Mouse (Mus musculus) kidney, embryonic 15.5 days (tissue): ENCODE data around the gene Pla2g15. TPM values are rescaled to one million over a fixed set of nuclear protein-coding genes. Genes with fewer than 3 reads are reported as not detected.
A peak's percentile ranks its signal among the peaks of the same experiment; 100 is the strongest.

Experiments
- ATAC-seq: fragments of 200-750 bp; cut with Nextera tagmentation; replicated peaks from 2 replicates; pipeline ENCODE4 v1.8.0; 2017; ENCODE audit warnings: moderate TSS enrichment; ENCODE audit not compliant: low FRiP score
- H3K27ac ChIP-seq: fragments of 300-500 bp; sonication (generic); 2 replicates; pipeline ENCODE4 v1.5.1; 2015; ENCODE audit warnings: mild to moderate bottlenecking, inconsistent platforms
- H3K27me3 ChIP-seq: fragments of 300-500 bp; sonication (generic); 2 replicates; pipeline ENCODE4 v1.6.1; 2015; ENCODE audit warnings: inconsistent platforms
- H3K36me3 ChIP-seq: fragments of 300-500 bp; sonication (generic); 2 replicates; pipeline ENCODE4 v1.6.1; 2015; ENCODE audit warnings: inconsistent platforms
- H3K4me1 ChIP-seq: fragments of 300-500 bp; sonication (generic); 2 replicates; pipeline ENCODE4 v1.6.1; 2015; ENCODE audit warnings: inconsistent platforms
- H3K4me2 ChIP-seq: fragments of 300-500 bp; sonication (generic); 2 replicates; pipeline ENCODE4 v1.6.1; 2015; ENCODE audit warnings: moderate library complexity, mild to moderate bottlenecking, inconsistent platforms
- H3K4me3 ChIP-seq: fragments of 300-500 bp; sonication (generic); replicated peaks from 2 replicates; pipeline ENCODE4 v1.5.1; 2015; ENCODE audit warnings: mild to moderate bottlenecking, inconsistent platforms
- H3K9ac ChIP-seq: fragments of 300-500 bp; sonication (generic); 2 replicates; pipeline ENCODE4 v1.6.1; 2015; ENCODE audit warnings: mild to moderate bottlenecking, inconsistent platforms
- H3K9me3 ChIP-seq: fragments of 300-500 bp; sonication (generic); replicated peaks from 2 replicates; pipeline ENCODE4 v1.6.1; 2016; ENCODE audit warnings: inconsistent platforms
- WGBS: fragments of 180-500 bp; shearing (Covaris S2); methylation state at CpG from one replicate; pipeline ENCODE4 v1.1.7; 2015; ENCODE audit warnings: mixed read lengths; 5-methylcytosine and 5-hydroxymethylcytosine counted together
- polyA plus RNA-seq: library from polyadenylated mRNA; unstranded; fragments of >200 nt; fragmentation: Nextera tagmentation; extraction: Ambion mirVana; gene quantifications from 2 replicates; pipeline ENCODE4 v1.2.1, GENCODE M21; 2015

Gene Pla2g15
- polyA plus RNA-seq, 1 experiment from 2014 or later, result 13.9 TPM

GRCm38 (mm10) chr8:106127882-106128410, 22.3 kb upstream of the Pla2g15 start:
- H3K27ac ChIP-seq, result no peak overlapping the region
- H3K9me3 ChIP-seq, result no peaks in the 10 kb centered on the region
- H3K4me1 ChIP-seq, result no peaks in the 10 kb centered on the region
- H3K4me3 ChIP-seq, result no peak overlapping the region
- no peak overlapping the region for H3K4me2 ChIP-seq
- no peak overlapping the region for H3K9ac ChIP-seq
- WGBS, result 92% methylated on average over 10 of the region's 10 CpGs
- no peaks in the 10 kb centered on the region for H3K27me3 ChIP-seq
- H3K36me3 ChIP-seq, result peaks cover 81% of the 10 kb centered on the region
- ATAC-seq, result no peak

DNA sequence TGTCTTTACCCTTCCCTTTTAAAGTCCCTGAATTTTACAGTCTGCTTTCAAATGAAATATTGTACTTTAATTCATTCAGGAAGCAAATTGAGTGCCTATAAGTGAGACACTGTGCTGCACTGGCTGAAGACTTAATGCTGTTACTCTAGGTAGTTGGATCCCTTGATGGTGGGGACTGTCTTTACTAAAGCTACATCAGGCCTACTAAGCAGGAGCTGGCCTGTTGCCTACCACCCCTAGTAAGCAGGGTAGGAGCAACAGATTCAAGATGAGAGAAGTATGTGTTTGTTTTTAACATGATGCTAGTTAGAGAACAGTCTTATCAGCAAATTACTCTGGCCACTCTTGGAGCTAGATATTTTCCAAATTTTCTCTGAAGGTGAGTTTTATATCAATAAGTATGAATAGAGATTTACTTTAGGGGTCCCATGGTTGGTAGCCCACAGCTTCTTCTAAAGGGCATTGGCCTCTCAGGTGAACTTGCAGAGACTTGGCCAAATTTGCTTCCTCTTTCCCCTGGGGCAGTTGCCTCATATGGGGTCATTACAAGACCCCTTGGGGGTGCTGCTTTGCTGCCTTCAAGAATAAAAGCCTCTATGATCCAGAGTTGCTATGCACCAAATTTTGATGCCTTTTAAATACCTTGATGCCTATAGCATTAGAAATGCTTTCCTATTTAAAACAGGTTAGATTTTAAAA, 20.8 kb upstream of the Pla2g15 start:
- H3K9me3 ChIP-seq, result no peaks in the 10 kb centered on the region
- ATAC-seq, result no peak
- H3K36me3 ChIP-seq, result peaks cover 76% of the 10 kb centered on the region
- H3K4me2 ChIP-seq, result no peak overlapping the region
- peaks cover 10% of the 10 kb centered on the region for H3K27me3 ChIP-seq
- H3K4me1 ChIP-seq, result peaks cover 10% of the 10 kb centered on the region
- H3K4me3 ChIP-seq, result no peak overlapping the region
- H3K27ac ChIP-seq, result no peak overlapping the region
- no peak overlapping the region for H3K9ac ChIP-seq

DNA sequence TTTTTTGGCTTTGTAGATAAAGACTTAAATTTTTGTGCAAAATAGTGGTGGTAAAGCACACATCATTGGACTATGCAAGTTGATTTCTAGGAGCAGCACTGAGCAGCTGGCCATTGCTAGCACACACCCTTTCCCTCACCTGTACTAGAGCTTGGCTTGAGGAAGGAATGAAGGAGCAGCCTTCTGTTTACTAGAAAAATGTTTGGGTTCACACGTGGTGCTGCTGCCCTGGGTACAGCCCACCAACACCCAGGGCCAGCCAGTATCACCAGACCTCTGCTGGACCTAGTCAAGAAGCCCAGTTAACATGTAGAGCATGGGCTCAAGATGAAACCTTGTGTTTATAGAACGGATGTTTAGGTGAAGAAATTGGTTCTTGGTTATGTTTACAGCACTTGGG, 20.2 kb upstream of the Pla2g15 start:
- 85% methylated on average over 2 of the region's 2 CpGs for WGBS
- H3K4me1 ChIP-seq, result peaks cover 16% of the 10 kb centered on the region
- no peak overlapping the region for H3K27ac ChIP-seq
- no peak overlapping the region for H3K4me2 ChIP-seq
- H3K27me3 ChIP-seq, result peaks cover 16% of the 10 kb centered on the region
- no peak for ATAC-seq
- H3K36me3 ChIP-seq, result peaks cover 73% of the 10 kb centered on the region
- no peak overlapping the region for H3K4me3 ChIP-seq
- H3K9me3 ChIP-seq, result no peaks in the 10 kb centered on the region
- H3K9ac ChIP-seq, result no peak overlapping the region

DNA sequence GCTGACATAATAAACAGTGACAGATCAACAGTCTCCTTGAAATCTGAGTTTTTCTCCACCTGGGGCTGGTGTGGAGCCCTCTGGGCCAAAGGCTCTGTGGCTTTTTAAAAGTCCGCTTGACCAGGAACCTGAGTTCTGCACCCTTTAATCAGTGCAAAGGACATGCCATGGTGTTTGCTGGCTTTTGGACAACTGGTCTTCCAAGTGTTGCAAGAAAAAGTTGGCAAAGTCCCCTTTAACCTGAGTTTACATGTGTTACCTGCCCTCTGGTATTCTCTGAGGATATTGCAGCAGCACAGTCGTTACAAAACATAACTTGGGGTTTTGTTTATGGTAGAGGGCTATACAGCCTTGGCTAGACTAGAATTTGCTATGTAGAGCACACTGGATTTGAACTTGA, 19.7 kb upstream of the Pla2g15 start:
- H3K9me3 ChIP-seq, result no peaks in the 10 kb centered on the region
- no peak overlapping the region for H3K4me2 ChIP-seq
- H3K4me1 ChIP-seq, result peaks cover 21% of the 10 kb centered on the region
- H3K27ac ChIP-seq, result no peak overlapping the region
- H3K4me3 ChIP-seq, result no peak overlapping the region
- ATAC-seq, result no peak
- H3K36me3 ChIP-seq, result peaks cover 73% of the 10 kb centered on the region
- peaks cover 21% of the 10 kb centered on the region for H3K27me3 ChIP-seq
- H3K9ac ChIP-seq, result no peak overlapping the region
- WGBS, result 78% methylated on average over 2 of the region's 2 CpGs

GRCm38 (mm10) chr8:106131021-106131420, 19.2 kb upstream of the Pla2g15 start:
- Histone ChIP-seq H3K36me3 (peaks cover 71% of the 10 kb centered on the region), H3K4me1 (peaks cover 26% of the 10 kb centered on the region), H3K9ac (no peak overlapping the region), H3K9me3 (no peaks in the 10 kb centered on the region), H3K27ac (no peak overlapping the region), H3K4me2 (no peak overlapping the region), H3K4me3 (no peak overlapping the region), H3K27me3 (peaks cover 27% of the 10 kb centered on the region)
- WGBS, result 90% methylated on average over 4 of the region's 4 CpGs
- no peak for ATAC-seq

GRCm38 (mm10) chr8:106131488-106132222, 18.5 kb upstream of the Pla2g15 start:
- H3K27me3 ChIP-seq, result peaks cover 33% of the 10 kb centered on the region
- no peak overlapping the region for H3K9ac ChIP-seq
- 89% methylated on average over 7 of the region's 7 CpGs for WGBS
- H3K27ac ChIP-seq, result no peak overlapping the region
- H3K9me3 ChIP-seq, result no peaks in the 10 kb centered on the region
- no peak overlapping the region for H3K4me2 ChIP-seq
- H3K4me1 ChIP-seq, result peaks cover 32% of the 10 kb centered on the region
- no peak for ATAC-seq
- H3K4me3 ChIP-seq, result no peak overlapping the region
- H3K36me3 ChIP-seq, result peaks cover 65% of the 10 kb centered on the region

GRCm38 (mm10) chr8:106132356-106132755, 17.8 kb upstream of the Pla2g15 start:
- Histone ChIP-seq H3K27me3 (peaks cover 40% of the 10 kb centered on the region), H3K4me2 (no peak overlapping the region), H3K9ac (no peak overlapping the region), H3K9me3 (no peaks in the 10 kb centered on the region), H3K4me1 (peaks cover 39% of the 10 kb centered on the region), H3K36me3 (peaks cover 58% of the 10 kb centered on the region), H3K27ac (no peak overlapping the region), H3K4me3 (no peak overlapping the region)
- ATAC-seq, result no peak
- WGBS, result 94% methylated on average over 11 of the region's 11 CpGs

DNA sequence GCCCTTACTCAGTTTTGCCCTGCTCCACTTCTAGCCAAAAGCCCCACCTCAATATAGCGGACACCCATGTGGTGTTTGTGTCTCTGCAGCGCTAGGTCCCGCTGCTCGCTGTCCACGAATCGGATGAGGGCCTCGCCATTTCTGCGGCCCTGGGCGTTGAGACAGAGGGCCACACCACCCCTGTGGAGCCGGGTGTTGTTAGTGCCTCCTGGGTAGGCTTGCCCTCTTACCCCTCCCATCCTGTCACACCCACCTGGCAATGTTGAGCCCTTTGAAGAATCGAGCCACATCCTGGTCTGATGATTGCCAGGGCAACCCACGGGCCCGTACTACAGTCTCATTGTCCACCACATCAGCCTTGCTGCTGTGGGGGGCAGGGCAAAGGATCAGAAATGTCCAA, 16.7 kb upstream of the Pla2g15 start:
- WGBS, result 61% methylated on average over 13 of the region's 13 CpGs
- H3K9ac ChIP-seq, result no peak overlapping the region
- H3K4me2 ChIP-seq, result no peak overlapping the region
- peaks cover 46% of the 10 kb centered on the region for H3K36me3 ChIP-seq
- no peak for ATAC-seq
- H3K4me3 ChIP-seq, result no peak overlapping the region
- no peak overlapping the region for H3K27ac ChIP-seq
- H3K27me3 ChIP-seq, result peaks cover 49% of the 10 kb centered on the region
- H3K4me1 ChIP-seq, result peaks cover 51% of the 10 kb centered on the region
- H3K9me3 ChIP-seq, result no peaks in the 10 kb centered on the region

- Histone ChIP-seq H3K9me3 (no peaks in the 10 kb centered on the region), H3K4me3 (no peak overlapping the region), H3K4me1 (peaks cover 54% of the 10 kb centered on the region), H3K27ac (no peak overlapping the region), H3K9ac (no peak overlapping the region), H3K4me2 (peak overlapping the region; percentile 67; the same call in 1 of the 2 replicates), H3K27me3 (peaks cover 53% of the 10 kb centered on the region), H3K36me3 (peaks cover 42% of the 10 kb centered on the region)
- WGBS, result 63% methylated on average over 6 of the region's 6 CpGs
- ATAC-seq, result no peak
These were observed 16.3 kb upstream of the Pla2g15 start for GRCm38 (mm10) chr8:106133946-106134345.

GRCm38 (mm10) chr8:106134751-106135571, 15.2 kb upstream of the Pla2g15 start:
- ATAC-seq, result peak; percentile 68
- H3K36me3 ChIP-seq, result peaks cover 32% of the 10 kb centered on the region
- peak overlapping the region; percentile 58 for H3K4me3 ChIP-seq
- 0 out of 2 replicates have a peak overlapping the region, but pooled peaks have one; percentile 53 for H3K9ac ChIP-seq
- peak overlapping the region; percentile 89 for H3K27ac ChIP-seq
- H3K9me3 ChIP-seq, result no peaks in the 10 kb centered on the region
- H3K4me1 ChIP-seq, result peaks cover 54% of the 10 kb centered on the region
- peaks cover 60% of the 10 kb centered on the region for H3K27me3 ChIP-seq
- peak overlapping the region; percentile 67 for H3K4me2 ChIP-seq
- WGBS, result 12% methylated on average over 14 of the region's 14 CpGs

DNA sequence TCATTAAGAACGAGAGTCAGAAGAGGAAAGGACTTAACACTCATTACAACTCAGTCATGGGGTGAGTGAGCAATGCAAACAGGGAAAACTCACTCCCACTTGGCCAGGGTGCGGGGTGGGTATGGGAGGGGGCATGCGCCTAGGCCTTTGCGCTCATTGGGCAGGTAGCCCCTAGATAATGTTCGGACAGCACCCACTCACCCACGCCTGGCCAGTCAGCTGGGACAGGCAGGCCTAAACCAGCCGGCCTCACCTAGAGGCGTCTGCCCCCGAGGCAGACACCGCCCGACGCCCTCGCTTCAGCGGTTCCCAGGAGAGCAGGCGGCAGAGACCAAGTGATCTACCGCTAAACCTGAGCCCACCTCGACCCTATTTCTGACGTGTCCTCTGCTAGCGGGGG, 14.5 kb upstream of the Pla2g15 start:
- Histone ChIP-seq H3K27ac (peak overlapping the region; percentile 89), H3K4me3 (peak overlapping the region; percentile 58), H3K4me1 (peaks cover 54% of the 10 kb centered on the region), H3K9me3 (no peaks in the 10 kb centered on the region), H3K36me3 (peaks cover 25% of the 10 kb centered on the region), H3K4me2 (peak overlapping the region; percentile 67), H3K27me3 (peaks cover 65% of the 10 kb centered on the region), H3K9ac (peak overlapping the region; percentile 53; the same call in 1 of the 2 replicates)
- peak; percentile 61 for ATAC-seq
- 4% methylated on average over 19 of the region's 19 CpGs for WGBS
